Mouse (Mus musculus) testis, adult 2 months (tissue): Measurements from ENCODE around the gene Arhgap32.

ENCODE experiments used
- CTCF ChIP-seq: fragments of 200-500 bp; IDR thresholded peaks from 2 replicates; pipeline ENCODE4 v1.5.1; 2012; ENCODE audit warnings: low read depth, mild to moderate bottlenecking, inconsistent platforms, low read length, moderate library complexity; ENCODE audit not compliant: control insufficient read depth, insufficient read depth, insufficient replicate concordance
- POLR2A ChIP-seq: fragments of 200-500 bp; IDR thresholded peaks from 2 replicates; pipeline ENCODE4 v1.6.1; 2012; ENCODE audit warnings: low read depth, mild to moderate bottlenecking, inconsistent platforms, low read length, moderate library complexity; ENCODE audit not compliant: control insufficient read depth

DNA sequence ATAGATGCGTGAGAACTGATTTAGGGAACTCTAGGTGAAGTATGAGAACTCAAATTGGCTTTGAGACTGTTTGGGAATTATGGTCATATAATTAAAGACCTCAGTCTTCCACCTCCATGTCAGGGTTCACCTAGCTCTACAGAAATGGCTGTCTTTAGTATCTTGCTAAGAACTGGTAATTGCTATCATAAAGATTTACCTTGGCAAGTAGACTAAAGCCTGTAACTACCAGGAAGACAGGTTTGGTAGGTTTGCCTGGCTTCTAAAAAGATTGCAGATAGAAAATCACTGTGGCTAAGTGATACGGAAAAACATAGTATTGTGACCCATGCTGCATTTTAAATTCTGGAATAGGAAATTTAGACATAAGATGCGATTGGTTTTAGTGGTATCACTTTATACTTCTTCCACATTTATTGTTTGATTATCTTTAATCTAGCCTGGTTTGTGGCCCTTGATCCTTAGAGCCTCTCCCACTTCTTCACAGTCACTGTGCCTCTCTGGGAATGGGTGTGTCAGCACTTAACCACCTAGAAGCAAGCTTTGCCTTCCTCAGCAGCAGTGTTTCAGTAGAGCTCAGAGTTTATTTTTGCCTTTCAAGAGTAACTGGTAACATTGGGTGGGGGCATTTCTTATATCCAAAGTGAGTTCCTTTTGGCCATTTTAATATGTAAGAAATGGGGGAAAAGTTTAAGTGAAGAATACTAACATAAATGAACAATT lies 119.0 kb downstream of the Arhgap32 start:
- no peak for TF ChIP-seq POLR2A
- TF ChIP-seq CTCF = no peak
